Mouse (Mus musculus): ENCODE measurements at regions not wholly inside any gene's neighbourhood (a gene's known extent, or its start where the extent isn't known, plus 50 kb on each side); places are given as distances from the start of the nearest gene placed in this dataset.

GRCm38 (mm10) chr3:145705317-145705716, 53.2 kb upstream of the Ddah1 start:
- no peaks in the 10 kb centered on the region for H3K4me1 ChIP-seq (ENCODE audit: control insufficient read depth, insufficient read depth, low read length)
- H3K27ac ChIP-seq (ENCODE audit: low read length) = no peak overlapping the region
- no peaks in the 10 kb centered on the region for H3K36me3 ChIP-seq (ENCODE audit: control insufficient read depth, insufficient read depth, low read length)
- H3K9me3 ChIP-seq (ENCODE audit: control insufficient read depth, low read depth, low read length) = no peaks in the 10 kb centered on the region
- ATAC-seq (ENCODE audit: insufficient number of reproducible peaks, insufficient read depth, low FRiP score, low read depth) = no peak
- no peak overlapping the region for H3K9ac ChIP-seq (replicated peaks; ENCODE audit: low read depth, low read length)
- H3K4me2 ChIP-seq (replicated peaks; ENCODE audit: low read depth, low read length) = no peak overlapping the region
- no peaks in the 10 kb centered on the region for H3K27me3 ChIP-seq (ENCODE audit: control insufficient read depth, insufficient read depth, low read length)
- H3K4me3 ChIP-seq (ENCODE audit: low read depth, low read length) = no peak overlapping the region
- WGBS = 70% methylated on average over 5 of the region's 5 CpGs

GRCm38 (mm10) chr3:145704054-145704453, 54.3 kb upstream of the Ccn1 start:
- Histone ChIP-seq H3K4me1 (ENCODE audit: control insufficient read depth, insufficient read depth, low read length) (no peaks in the 10 kb centered on the region), H3K9ac (replicated peaks; ENCODE audit: low read depth, low read length) (no peak overlapping the region), H3K4me2 (replicated peaks; ENCODE audit: low read depth, low read length) (no peak overlapping the region), H3K4me3 (ENCODE audit: low read depth, low read length) (no peak overlapping the region), H3K27me3 (ENCODE audit: control insufficient read depth, insufficient read depth, low read length) (no peaks in the 10 kb centered on the region), H3K36me3 (ENCODE audit: control insufficient read depth, insufficient read depth, low read length) (no peaks in the 10 kb centered on the region), H3K9me3 (ENCODE audit: control insufficient read depth, low read depth, low read length) (no peaks in the 10 kb centered on the region), H3K27ac (ENCODE audit: low read length) (no peak overlapping the region)
- ATAC-seq (ENCODE audit: insufficient number of reproducible peaks, insufficient read depth, low FRiP score, low read depth) = no peak
- WGBS = 43% methylated on average over 9 of the region's 9 CpGs

GRCm38 (mm10) chr3:145703411-145703924, 53.7 kb upstream of the Ccn1 start:
- 13% methylated on average over 11 of the region's 11 CpGs for WGBS
- ATAC-seq (ENCODE audit: insufficient number of reproducible peaks, insufficient read depth, low FRiP score, low read depth) = no peak
- Histone ChIP-seq H3K36me3 (ENCODE audit: control insufficient read depth, insufficient read depth, low read length) (no peaks in the 10 kb centered on the region), H3K27me3 (ENCODE audit: control insufficient read depth, insufficient read depth, low read length) (no peaks in the 10 kb centered on the region), H3K27ac (ENCODE audit: low read length) (0 out of 2 replicates have a peak overlapping the region, but pooled peaks have one; percentile 34), H3K9ac (replicated peaks; ENCODE audit: low read depth, low read length) (no peak overlapping the region), H3K4me1 (ENCODE audit: control insufficient read depth, insufficient read depth, low read length) (no peaks in the 10 kb centered on the region), H3K4me3 (ENCODE audit: low read depth, low read length) (no peak overlapping the region), H3K9me3 (ENCODE audit: control insufficient read depth, low read depth, low read length) (no peaks in the 10 kb centered on the region), H3K4me2 (replicated peaks; ENCODE audit: low read depth, low read length) (no peak overlapping the region)

- no peak for ATAC-seq (ENCODE audit: insufficient number of reproducible peaks, insufficient read depth, low FRiP score, low read depth)
- Histone ChIP-seq H3K4me2 (replicated peaks; ENCODE audit: low read depth, low read length) (no peak overlapping the region), H3K4me3 (ENCODE audit: low read depth, low read length) (no peak overlapping the region), H3K9me3 (ENCODE audit: control insufficient read depth, low read depth, low read length) (no peaks in the 10 kb centered on the region), H3K4me1 (ENCODE audit: control insufficient read depth, insufficient read depth, low read length) (no peaks in the 10 kb centered on the region), H3K9ac (replicated peaks; ENCODE audit: low read depth, low read length) (no peak overlapping the region), H3K27ac (ENCODE audit: low read length) (no peak overlapping the region), H3K36me3 (ENCODE audit: control insufficient read depth, insufficient read depth, low read length) (no peaks in the 10 kb centered on the region), H3K27me3 (ENCODE audit: control insufficient read depth, insufficient read depth, low read length) (no peaks in the 10 kb centered on the region)
- WGBS = 66% methylated on average over 5 of the region's 5 CpGs
Observed at GRCm38 (mm10) chr3:145702739-145703138, 53.0 kb upstream of the Ccn1 start.

GRCm38 (mm10) chr3:145701945-145702344, 52.2 kb upstream of the Ccn1 start:
- Histone ChIP-seq H3K36me3 (ENCODE audit: control insufficient read depth, insufficient read depth, low read length) (no peaks in the 10 kb centered on the region), H3K27ac (ENCODE audit: low read length) (no peak overlapping the region), H3K9ac (replicated peaks; ENCODE audit: low read depth, low read length) (no peak overlapping the region), H3K27me3 (ENCODE audit: control insufficient read depth, insufficient read depth, low read length) (no peaks in the 10 kb centered on the region), H3K9me3 (ENCODE audit: control insufficient read depth, low read depth, low read length) (no peaks in the 10 kb centered on the region), H3K4me1 (ENCODE audit: control insufficient read depth, insufficient read depth, low read length) (no peaks in the 10 kb centered on the region), H3K4me3 (ENCODE audit: low read depth, low read length) (no peak overlapping the region), H3K4me2 (replicated peaks; ENCODE audit: low read depth, low read length) (no peak overlapping the region)
- 83% methylated on average over 6 of the region's 6 CpGs for WGBS
- no peak for ATAC-seq (ENCODE audit: insufficient number of reproducible peaks, insufficient read depth, low FRiP score, low read depth)
